Mouse (Mus musculus): ENCODE results near the gene Phykpl. TPM values are rescaled to one million over a fixed set of nuclear protein-coding genes. Genes with fewer than 3 reads are reported as not detected.

Gene Phykpl
- total RNA-seq (2015; ENCODE audit: low replicate concordance) (1.3 and 2.1 TPM in 2 replicates), total RNA-seq (2017; ENCODE audit: low replicate concordance) (3.1 and 5.2 TPM in 2 replicates)

DNA sequence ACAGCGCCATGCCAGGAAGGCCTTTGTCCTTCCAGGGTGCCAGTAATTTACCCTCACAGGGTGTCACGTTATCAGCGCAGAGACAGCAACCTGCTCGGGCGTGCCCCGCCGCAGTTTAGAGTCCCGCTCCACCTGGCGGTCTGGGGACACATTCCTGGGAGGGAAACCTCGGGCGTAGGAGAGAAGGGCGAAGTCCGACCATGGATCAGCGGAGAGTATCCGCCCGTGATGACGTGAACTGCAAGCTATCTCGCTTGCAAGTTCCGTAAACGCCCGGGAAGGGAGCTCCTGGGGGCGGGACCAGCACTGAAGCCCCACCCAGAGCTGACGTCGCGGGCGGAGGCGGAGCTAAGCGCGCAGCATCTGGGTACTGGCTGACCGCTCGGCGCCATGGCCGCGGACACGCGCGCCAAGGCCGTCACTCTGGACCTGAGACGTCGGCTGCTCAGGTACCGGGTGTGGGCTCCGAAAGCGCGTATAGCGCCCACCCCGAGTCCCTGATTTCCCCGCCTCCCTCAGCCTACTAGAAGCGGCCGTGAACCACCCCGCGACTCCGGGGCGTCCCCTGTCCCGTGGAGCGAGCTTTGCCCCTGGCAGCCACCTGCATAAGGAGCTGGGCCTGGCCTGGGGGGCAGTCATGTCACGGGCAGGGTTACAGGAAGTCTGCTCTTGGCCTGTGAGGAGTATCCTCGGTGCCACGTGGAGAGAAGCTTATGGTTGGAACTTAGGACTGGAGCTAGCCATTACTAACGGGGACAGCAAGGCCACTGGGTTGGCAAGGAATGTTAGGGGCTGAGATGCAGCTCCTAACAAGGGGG is at the start of gene Phykpl:
TSS of gene Phykpl (plus strand) at position 327 of the 818 bp plus-strand sequence.
- peak; percentile 91 for ATAC-seq (replicated peaks; ENCODE audit: low FRiP score, poor library complexity, severe bottlenecking)

- no peak for ATAC-seq (replicated peaks; ENCODE audit: low FRiP score, poor library complexity, severe bottlenecking)
Observed at GRCm38 (mm10) chr11:51538388-51538787, 46.2 kb upstream of the Phykpl start.

DNA sequence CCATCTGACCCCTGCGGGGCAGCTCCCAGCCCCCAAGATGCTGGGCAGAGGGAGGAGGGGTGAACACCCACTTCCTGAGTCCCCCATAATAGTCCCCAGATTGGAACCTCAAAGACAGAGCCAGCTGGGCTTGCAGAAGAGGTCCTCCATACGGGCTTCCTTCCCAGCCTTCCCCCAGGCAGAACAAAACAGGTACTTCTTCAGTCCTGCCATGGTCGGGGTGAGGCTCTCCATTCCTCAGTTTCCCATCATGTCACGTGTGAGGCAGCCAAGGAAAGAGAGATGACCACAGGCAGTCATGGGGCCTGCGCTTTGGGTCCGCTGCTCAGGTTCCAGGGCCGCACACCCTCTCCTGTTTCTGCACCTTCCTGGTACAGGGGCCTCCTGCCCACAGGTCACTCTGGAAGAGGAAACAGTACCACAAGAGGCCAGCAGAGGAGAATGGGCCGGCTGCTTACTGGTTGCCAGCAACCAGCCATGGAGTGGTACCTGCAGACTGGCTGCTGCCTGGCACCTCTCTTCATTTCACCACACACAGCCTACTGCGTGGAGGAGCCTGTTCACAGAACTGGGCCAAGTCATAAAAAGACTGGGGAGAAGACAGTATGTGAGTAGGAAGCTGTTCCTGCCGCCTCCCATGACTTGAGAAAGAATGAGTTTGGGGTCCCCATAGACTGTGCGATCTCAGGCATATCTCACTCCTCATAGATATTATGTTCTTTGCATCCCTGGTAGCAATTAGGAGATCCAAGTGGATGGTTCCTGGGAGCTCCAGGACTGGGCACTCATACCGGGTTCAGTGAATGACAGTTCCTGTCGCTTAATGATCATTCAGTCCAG is 45.4 kb upstream of the Phykpl start:
- peak; percentile 34 for ATAC-seq (replicated peaks; ENCODE audit: low FRiP score, poor library complexity, severe bottlenecking)

- ATAC-seq (replicated peaks; ENCODE audit: low FRiP score, poor library complexity, severe bottlenecking): peak; percentile 86
Observed at GRCm38 (mm10) chr11:51539759-51540282, 44.7 kb upstream of the Phykpl start.

DNA sequence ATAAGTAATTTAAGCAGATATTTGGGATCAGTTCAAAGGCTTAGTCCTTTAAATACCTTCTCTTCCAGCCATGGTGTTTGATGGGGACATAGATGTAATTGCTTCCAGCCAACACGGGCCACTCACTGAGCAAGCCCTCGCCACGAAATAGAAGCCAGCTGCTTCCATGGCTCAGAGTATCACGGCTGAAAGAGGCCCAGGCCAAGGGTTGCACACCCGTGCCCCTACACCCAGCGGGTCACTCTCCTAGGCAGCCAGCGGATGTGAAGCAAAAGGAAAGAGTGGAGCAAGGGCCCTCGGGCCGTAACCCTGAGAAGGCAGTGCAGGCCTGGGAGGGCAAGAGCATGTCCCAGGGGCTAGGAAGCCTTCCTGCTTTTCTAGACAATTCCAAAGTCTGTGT is 42.1 kb upstream of the Phykpl start:
- ATAC-seq (replicated peaks; ENCODE audit: low FRiP score, poor library complexity, severe bottlenecking): no peak

- no peak for ATAC-seq (replicated peaks; ENCODE audit: low FRiP score, poor library complexity, severe bottlenecking)
Observed at GRCm38 (mm10) chr11:51543487-51544050, 41.0 kb upstream of the Phykpl start.

- ATAC-seq (replicated peaks; ENCODE audit: low FRiP score, poor library complexity, severe bottlenecking): no peak
Observed at GRCm38 (mm10) chr11:51544413-51544812, 40.1 kb upstream of the Phykpl start.

- ATAC-seq (replicated peaks; ENCODE audit: low FRiP score, poor library complexity, severe bottlenecking): no peak
Observed at GRCm38 (mm10) chr11:51545811-51546210, 38.7 kb upstream of the Phykpl start.

DNA sequence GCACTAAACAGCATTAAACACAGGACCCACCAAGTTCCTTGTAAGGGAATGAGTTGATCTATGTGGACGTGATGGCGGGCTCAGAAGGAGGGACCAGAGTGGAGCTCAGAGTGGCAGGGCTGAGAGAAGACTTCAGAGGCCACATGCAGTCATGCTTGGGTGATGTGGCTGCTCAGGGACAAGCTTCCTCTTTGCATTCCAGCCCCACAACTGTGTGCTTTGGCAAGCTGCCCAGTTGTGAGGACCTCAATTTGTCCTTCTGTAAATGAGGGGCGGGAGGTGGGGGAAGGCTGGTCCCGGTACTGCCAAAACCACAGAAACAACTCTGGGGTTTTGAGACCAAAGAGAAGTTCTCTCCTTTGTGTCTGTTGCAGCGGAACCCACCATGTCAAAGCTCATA is 33.3 kb upstream of the Phykpl start:
- no peak for ATAC-seq (replicated peaks; ENCODE audit: low FRiP score, poor library complexity, severe bottlenecking)

DNA sequence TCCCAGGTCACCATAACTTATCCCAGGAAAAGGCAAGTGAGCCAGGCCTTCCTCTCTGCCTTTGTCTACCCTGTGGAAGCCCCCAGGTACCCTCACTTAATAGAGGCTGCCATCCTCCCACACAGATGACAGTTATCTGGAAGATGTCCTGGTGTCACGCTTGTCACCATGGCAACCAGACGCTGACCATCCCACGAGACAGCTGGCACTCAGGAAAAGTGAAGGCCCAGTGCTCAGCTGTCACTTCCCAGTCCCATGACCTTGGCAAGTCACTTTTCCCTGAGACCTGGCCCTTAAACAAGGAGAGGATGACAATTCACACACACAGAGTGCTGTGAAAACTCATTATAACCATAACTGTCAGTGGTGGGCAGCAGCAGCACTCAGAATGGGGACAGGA is 32.5 kb upstream of the Phykpl start:
- no peak for ATAC-seq (replicated peaks; ENCODE audit: low FRiP score, poor library complexity, severe bottlenecking)

DNA sequence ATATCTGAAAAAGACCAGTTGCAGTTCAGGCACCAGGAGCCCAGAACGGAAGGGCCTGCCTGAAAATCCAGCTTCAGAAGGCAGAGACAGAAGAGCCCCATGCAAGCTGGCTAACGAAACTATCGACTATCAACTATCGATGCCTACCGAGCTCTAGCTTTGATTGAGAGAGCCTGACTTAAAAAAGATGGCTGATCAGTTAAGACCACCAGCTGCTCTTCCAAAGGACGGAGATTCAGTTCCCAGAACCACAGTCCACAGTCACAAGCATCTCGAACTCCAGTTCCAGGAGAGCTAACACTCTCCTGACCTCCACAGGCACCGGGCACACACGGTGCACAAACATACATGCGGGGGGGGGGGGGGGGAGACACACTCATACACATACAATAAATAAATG is 30.0 kb upstream of the Phykpl start:
- no peak for ATAC-seq (replicated peaks; ENCODE audit: low FRiP score, poor library complexity, severe bottlenecking)

GRCm38 (mm10) chr11:51555066-51555465 is 29.5 kb upstream of the Phykpl start:
- no peak for ATAC-seq (replicated peaks; ENCODE audit: low FRiP score, poor library complexity, severe bottlenecking)

DNA sequence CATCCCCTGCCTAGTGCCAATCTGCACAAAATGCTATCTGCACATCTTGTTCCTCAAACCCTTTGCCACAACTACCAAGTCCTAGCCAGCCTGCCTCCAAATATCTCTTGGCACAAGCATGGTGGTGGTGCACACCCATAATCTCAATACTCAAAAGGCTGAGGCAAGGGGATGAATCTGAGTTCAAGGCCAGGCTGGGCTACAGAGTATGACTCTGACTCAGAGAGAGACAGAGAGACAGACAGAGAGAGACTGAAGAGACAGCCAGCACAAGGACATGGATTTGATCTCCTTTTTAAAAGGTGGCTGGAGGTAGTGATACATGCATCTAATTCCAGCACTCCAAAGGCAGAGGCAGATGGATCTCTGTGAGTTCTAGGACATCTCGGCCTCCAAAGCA is 21.3 kb upstream of the Phykpl start:
- no peak for ATAC-seq (replicated peaks; ENCODE audit: low FRiP score, poor library complexity, severe bottlenecking)

GRCm38 (mm10) chr11:51565062-51565461 is 19.5 kb upstream of the Phykpl start:
- ATAC-seq (replicated peaks; ENCODE audit: low FRiP score, poor library complexity, severe bottlenecking): no peak

DNA sequence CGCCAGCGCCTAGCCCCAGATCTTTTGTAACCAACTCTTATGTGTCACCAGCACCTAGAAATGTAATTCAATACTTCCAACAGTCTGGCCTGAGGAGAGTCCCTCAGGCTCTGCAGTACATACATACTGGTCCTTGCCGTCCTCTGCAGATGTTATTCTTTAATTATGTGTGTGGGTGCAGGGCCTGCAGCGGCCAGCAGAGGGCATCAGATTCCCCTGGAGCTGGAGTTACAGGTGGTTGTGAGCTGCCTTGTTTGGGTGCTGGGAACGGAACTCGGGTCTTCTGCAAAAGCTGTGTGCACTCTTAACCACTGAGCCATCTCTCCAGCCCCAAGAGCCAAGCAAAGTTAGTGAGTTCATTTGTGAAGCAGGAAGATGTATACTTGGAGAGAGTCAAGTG is 18.6 kb upstream of the Phykpl start:
- peak; percentile 46; the same call in 1 of the 2 replicates for ATAC-seq (replicated peaks; ENCODE audit: low FRiP score, poor library complexity, severe bottlenecking)

- ATAC-seq (replicated peaks; ENCODE audit: low FRiP score, poor library complexity, severe bottlenecking): no peak
Observed at GRCm38 (mm10) chr11:51568801-51569200, 15.8 kb upstream of the Phykpl start.

GRCm38 (mm10) chr11:51576454-51576853 is 8.1 kb upstream of the Phykpl start:
- no peak for ATAC-seq (replicated peaks; ENCODE audit: low FRiP score, poor library complexity, severe bottlenecking)

- no peak for ATAC-seq (replicated peaks; ENCODE audit: low FRiP score, poor library complexity, severe bottlenecking)
Observed at GRCm38 (mm10) chr11:51577587-51577986, 7.0 kb upstream of the Phykpl start.

- no peak for ATAC-seq (replicated peaks; ENCODE audit: low FRiP score, poor library complexity, severe bottlenecking)
Observed at GRCm38 (mm10) chr11:51579024-51579423, 5.5 kb upstream of the Phykpl start.

GRCm38 (mm10) chr11:51582713-51583112 is 1.8 kb upstream of the Phykpl start:
- ATAC-seq (replicated peaks; ENCODE audit: low FRiP score, poor library complexity, severe bottlenecking): peak; percentile 50
